Mouse (Mus musculus) cerebellum, postnatal 14 days (tissue): Measurements from ENCODE around the gene Rad54l2.

Source experiments
- DNase-seq, 2 experiments: peaks; one replicate each; pipeline ENCODE4 v3.0.0; 2021; ENCODE audit warnings: mixed read lengths in 2 of 2

Rad54l2 gene

DNA sequence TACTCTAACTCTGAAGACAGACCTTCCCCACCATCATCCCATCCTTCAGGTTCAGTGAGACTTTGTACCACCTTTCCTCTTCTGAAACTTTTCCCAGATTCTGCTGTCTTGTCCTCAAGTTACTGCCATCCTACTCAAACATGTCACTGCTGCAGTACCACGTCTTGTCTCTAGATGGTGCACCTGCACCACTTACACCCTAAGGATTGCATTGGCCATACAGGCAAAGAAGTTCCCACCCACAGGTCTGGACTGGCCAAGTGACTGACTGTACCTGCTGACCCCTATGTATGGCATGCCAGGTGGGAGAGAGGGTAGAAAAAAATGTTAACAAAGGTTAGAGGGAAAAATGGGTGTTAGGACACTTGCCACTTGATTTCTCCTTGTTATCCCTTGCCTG lies 113.5 kb downstream of the Rad54l2 start:
- DNase-seq, result peak; percentile 91 to 92

DNA sequence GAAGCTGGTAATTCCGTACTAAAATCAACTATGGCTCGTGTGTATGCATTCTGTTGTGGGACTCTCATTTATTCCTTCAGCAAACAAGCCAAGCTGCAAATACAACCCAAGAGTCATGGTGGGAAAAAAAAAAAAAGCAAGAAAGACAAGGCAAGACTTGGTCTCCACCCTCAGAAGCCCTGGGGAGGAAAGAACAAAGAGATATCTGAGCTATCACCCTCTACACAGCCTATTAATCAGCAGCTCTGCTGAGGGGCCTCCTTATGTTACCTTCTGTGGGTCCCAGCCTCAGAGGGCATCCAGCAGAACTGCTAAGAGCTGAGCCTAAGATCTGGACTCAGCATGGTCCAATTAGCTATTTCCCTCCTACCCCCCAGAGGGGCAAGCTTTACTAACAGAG lies 115.1 kb downstream of the Rad54l2 start:
- DNase-seq, result no peak

DNA sequence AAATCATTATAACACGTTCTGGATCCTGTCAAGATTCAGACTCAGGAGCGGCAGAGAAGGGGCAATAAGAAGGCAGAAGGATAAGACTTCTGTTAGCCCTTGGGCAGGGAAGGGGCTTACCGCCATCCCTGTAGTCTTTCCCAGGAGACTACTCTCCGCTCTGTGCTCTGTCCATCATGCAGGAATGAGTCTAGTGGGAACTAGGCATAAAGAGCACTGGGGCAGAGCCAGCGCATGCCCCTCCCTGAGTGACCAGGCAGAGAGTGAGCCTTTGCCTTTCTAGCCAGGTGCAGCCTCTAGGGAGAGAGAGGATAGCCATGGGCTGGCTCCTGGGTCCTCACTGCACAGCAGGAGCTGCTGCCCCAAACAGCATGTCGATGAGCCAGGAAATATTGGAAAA lies 124.1 kb downstream of the Rad54l2 start:
- no peak for DNase-seq

DNA sequence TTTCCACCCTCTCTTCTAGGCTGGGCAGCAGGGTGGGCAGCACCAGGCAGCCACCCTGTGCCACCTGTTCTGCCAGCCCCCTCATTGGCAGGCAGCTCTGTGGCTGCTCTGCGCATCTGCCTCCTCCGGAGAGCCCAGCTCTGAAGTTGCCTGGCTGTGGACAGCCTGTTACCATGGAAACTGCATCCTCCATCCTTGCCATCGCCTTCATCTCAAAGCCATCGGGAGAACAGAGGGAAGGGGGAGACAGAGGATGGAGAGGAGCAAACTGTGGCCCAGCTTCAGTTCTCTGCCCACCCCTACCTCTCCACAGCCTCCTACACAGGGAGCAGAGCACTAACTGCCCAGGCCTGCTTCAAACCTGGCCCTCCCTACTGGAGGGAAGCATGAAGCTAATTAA lies 124.6 kb downstream of the Rad54l2 start:
- DNase-seq, result peak; percentile 54

DNA sequence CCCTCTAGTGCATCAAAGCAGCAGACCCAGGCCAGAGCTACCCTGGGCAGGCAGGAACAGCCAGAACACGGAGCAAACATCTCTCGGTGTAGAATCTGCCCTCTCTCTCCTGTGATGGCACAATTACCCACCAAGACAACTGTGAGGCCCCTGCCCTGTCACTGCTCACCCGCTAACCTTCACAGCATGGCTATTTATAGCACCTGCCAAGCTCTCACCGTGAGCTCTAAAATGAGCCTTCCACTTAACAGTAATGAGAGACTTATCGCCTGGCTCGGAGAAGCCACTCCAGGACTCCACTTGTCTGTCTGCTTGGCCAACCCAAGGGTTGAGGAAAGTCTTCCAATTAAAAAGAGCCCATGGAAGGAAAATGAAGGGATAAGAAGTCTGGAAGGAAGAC lies 125.8 kb downstream of the Rad54l2 start:
- no peak for DNase-seq

DNA sequence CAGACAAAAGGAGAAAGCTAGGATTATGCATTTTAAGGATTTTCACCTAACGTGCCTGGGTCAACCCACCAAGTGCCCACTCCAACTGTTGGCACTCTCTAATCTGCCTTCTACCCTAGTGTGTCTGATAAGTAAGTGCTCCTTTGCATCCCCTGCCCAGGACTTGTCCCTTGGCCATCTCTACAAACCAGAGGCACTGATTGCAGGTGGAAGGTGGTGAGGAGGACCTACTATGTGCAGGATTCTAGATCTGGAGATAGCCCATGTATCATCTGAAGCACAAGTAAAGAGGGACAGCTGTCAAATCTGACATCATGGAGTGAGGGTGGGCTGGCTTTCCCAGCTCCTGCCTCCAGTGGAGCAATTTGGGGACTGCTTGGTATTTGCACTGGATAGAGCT lies 129.1 kb downstream of the Rad54l2 start:
- no peak for DNase-seq

DNA sequence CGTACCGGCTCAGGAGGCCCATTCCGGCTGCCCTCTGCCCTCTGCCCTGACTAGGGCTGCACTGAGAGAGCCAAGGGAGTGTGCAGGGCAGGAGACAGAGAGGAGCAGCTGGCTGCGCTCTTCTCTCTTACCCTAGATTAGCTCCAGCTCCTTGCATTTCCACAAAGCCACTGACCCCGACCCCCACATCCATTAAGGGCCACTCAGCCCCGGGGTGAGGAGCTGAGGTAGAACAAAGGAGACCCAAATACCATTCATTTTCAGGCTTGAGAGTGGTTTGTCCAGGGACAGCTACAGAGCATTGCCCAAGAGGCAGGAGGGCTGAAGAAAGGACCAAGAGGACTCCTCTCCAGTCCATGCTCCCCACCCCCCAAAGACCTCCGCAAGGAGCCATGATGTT lies 129.6 kb downstream of the Rad54l2 start:
- DNase-seq, result no peak

DNA sequence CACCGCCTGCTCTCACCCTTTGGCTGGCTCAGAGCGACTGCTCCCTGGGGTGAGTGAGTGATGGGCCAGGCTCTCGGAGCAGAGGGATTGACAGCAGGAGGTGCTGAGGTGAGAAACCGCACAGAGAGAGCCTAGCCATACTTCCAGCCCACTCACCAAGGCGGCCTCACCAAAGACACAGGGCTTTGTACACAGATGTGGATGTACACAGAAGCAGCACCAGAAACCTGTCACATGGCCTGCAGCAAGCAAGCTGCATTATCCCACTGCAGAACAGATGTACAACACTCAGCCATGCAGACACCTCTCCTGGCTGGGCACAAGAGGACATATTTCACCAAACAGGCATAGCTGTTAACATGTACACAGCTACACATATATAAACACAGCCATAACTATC lies 131.4 kb downstream of the Rad54l2 start:
- peak in 1 of 2 experiments; percentile 22 for DNase-seq

DNA sequence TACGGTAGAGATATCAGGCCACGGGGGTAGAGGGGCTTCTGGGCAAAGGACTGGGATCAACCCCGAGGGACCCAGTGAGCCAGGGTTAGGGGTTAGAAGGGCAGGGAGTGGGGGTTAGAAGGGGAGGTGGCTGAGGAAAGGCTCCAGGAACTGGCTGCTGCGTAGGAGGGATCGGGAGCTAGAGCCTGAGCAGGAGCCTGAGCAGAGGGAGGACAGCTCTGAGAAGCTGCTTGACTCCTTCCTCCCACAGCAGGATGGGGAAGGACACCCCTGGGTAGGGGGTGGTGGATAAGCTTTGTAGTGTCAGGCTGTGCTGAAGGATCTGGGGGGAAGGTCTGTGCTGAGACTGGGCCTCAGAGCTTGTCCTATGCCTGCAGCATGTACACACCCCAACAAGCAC lies 132.2 kb downstream of the Rad54l2 start:
- DNase-seq, result no peak

DNA sequence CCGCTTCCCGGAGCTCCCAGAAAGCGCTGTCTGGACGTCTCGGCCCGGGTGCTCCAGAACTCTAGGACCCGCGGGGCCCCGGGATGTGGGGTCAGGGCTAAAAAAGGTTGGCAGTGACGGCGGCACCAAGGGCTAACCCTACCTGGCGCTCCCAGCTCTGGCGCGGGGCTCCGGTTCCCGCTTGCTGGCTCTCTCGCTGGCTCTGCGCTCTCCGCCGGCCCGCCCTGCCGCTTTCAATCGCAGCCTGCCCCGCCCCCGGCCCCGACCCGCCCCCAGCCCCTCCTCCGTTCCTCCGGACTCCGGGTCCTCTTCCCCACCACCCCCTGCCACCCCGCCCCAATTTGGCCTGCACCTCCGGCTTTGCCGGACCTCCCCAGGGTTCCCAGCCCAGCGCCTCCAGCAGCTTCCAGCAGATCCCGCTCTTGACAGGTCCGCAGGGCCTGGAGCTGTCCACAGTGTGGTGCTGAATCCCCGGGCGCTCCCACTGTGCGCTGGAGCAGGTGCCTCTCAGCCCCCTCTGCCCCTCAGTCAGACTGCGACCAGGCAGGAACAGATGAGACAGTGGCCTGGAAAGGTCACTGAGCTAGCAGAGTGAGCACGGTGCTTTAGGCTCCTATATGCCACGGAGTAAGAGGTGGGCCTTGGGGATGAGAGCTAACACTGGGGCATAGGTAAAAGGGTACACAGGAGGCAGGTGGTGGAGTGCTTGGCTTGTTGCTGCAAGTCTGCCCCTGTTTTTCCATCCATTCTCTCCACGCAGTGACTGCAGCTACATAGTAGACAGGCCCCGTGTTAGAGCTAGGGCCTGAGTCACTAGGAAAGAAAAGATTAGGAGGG lies 132.9 kb downstream of the Rad54l2 start, which contains the start of gene Grm2:
TSS of gene Grm2 (minus strand) at position 199 of the 837 bp plus-strand sequence.
- peak; percentile 31 to 38 for DNase-seq

DNA sequence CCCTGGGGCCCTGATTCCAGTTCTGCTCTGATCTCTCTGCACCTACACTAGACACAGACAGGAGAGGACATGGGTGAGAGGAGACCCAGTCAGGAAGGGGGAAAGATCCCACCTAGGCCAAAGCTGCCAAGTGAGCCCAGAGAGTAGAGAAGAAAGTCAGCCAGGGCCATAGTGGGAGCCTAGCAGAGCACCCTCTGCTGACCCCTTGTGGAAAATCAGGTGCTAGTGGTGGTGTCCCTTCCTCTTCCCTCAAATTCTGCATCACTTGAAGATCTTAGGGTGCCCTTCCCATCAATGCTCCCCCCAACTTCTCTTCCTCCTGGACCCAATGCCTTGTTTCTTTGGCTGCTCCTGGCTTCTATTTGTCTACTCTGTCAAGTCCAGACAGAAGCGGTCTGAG lies 136.3 kb downstream of the Rad54l2 start:
- DNase-seq, result peak in 1 of 2 experiments; percentile 30

DNA sequence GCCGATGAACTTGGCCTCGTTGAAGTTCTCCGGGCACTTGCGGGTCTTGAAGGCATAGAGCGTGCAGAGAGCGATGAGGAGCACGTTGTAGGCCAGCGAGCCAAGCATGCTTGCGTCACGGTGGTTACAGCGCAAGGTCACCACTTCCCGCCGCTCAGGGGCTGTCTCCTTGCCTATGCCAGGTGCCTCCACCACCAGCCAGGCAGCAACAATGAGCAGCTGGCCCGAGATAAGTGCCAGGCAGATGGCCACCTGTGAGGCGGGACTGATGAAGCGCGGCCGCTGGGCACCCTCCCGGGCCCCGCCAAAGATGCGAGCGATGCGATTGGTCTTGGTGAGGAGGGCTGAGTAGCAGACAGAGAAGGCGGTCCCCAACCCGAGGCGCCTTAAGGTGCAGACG lies 141.8 kb downstream of the Rad54l2 start:
- peak; percentile 19 to 37 for DNase-seq

DNA sequence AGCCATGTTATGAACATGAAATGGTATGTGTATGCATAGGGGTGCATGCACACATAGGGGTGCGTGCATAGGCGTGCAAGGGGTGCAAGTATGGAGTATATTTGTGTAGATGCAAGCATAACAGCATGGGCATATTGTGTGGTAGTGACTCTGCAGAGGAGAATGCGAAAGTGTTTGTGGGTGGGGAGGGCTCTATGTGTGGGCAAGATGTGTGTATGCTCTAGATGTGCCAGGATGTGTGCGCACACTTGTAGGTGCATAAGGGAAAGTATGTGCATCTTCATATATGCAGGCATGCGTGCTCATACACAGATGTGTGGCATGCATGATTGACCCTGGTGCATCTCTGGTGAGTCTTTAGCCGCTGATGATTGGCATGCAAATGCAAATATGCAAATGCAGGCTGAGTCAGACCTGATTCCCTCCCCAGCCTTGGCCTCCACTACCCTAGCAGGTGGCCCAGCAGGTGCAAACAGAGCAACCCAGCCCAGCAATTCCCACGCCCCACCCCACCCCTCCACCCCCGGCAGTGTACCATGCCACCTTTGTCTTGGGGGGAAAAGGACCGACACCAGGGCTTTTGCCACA lies 143.2 kb downstream of the Rad54l2 start:
- no peak for DNase-seq

DNA sequence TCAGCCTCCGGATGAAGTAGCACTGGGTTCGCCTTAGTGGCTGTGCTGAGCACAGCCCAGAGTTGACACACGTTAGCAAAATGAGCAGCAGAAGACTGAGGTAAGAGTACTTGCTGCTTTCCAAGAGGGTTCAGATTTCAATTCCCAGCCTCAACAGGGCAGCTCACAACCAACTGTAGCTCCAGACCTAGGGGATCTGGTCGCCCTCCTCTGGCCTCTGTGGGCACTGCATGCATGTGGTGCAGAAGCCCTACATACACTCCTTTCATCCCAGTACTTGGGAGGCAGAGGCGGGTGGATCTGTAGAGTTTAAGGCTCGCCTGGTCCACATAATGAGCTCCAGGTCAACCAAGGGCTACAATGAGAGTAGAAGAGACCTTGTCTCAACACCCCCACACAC lies 145.2 kb downstream of the Rad54l2 start:
- DNase-seq, result peak in 1 of 2 experiments; percentile 58

DNA sequence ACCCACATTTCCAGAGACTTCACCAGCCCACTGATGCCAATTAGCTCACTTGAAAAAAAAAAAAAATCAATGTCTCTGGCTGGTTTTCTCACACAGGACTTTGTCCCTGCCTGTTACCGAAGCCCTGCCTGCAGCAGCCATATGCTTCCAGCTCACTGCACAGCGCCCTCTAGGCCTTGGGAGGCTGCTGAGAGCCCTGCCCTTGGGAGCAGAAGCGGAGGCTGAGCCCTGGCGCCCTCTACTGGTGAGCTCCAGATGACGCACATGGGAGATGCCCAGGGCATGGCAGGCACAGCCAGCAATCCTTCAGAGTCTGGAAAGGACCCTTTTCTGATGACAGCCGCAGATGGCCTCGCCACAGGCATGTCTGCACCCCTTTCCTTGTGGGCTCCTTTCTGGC lies 145.9 kb downstream of the Rad54l2 start:
- DNase-seq, result peak; percentile 82 to 92

DNA sequence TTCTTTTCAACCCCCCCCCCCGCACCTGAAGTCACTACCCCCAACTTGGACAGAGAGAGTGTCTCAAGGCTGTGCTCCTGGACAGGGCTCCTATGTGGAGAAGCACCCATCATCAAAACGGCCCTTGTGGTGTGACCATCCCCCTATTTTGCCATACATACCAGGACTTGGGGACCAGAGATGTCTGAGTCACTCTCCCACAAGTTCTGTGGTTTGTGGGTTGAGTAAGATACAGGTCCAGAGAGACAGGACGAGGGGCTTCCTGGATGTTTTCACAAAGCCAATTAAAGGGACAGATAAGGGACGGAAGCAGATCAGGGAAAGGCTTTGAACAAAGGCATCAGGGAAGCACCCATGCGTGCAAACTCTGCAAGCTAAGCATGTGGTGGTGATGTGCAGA lies 147.6 kb downstream of the Rad54l2 start:
- no peak for DNase-seq

DNA sequence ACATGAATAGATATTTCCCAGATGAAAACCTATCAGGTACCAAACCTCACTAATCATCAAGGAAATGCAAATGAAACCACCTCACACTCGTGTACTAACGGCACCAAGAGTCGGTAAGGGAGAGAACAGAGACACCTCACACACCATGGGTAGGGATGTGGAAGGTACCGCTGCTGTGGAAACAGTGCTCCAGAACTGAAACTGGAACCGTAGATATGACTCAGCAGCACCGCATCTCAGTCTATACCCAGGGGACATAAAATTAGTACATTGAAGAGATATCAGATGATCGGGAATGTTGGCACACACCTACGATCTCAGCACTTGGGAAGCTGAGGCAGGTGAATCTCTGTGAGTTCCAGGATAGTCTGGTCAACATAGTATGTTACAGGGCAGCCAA lies 150.8 kb downstream of the Rad54l2 start:
- no peak for DNase-seq
